Mouse (Mus musculus): ENCODE results near the gene Nlrx1.

The Nlrx1 gene

GRCm38 (mm10) chr9:44236601-44237000 is 31.8 kb downstream of the Nlrx1 start:
- no peak for DNase-seq (ENCODE audit: extremely low read depth, low read depth)

- peak; percentile 94 for DNase-seq (ENCODE audit: extremely low read depth, low read depth)
Measured at GRCm38 (mm10) chr9:44234479-44235427, 33.6 kb downstream of the Nlrx1 start.

- peak; percentile 83 for DNase-seq (ENCODE audit: extremely low read depth, low read depth)
Measured at GRCm38 (mm10) chr9:44233802-44234478, 34.5 kb downstream of the Nlrx1 start, which contains the start of gene Cbl. TSS of gene Cbl (minus strand) at chr9:44234049.

GRCm38 (mm10) chr9:44233021-44233801 is 35.2 kb downstream of the Nlrx1 start:
- DNase-seq (ENCODE audit: extremely low read depth, low read depth) = peak; percentile 92

GRCm38 (mm10) chr9:44231609-44232008 is 36.8 kb downstream of the Nlrx1 start:
- DNase-seq (ENCODE audit: extremely low read depth, low read depth) = no peak

GRCm38 (mm10) chr9:44225993-44226392 is 42.4 kb downstream of the Nlrx1 start:
- no peak for DNase-seq (ENCODE audit: extremely low read depth, low read depth)

GRCm38 (mm10) chr9:44213538-44213937 is 54.9 kb downstream of the Nlrx1 start:
- DNase-seq (ENCODE audit: extremely low read depth, low read depth) = no peak

GRCm38 (mm10) chr9:44212406-44212805 is 56.0 kb downstream of the Nlrx1 start:
- no peak for DNase-seq (ENCODE audit: extremely low read depth, low read depth)

GRCm38 (mm10) chr9:44209416-44209815 is 59.0 kb downstream of the Nlrx1 start:
- no peak for DNase-seq (ENCODE audit: extremely low read depth, low read depth)

- DNase-seq (ENCODE audit: extremely low read depth, low read depth) = no peak
Measured at GRCm38 (mm10) chr9:44207840-44208239, 60.6 kb downstream of the Nlrx1 start.

Measured in MEL-GATA-1-ER (cell line).